Mouse (Mus musculus): ENCODE data around the gene Fut8. TPM values are rescaled to one million over a fixed set of nuclear protein-coding genes. Genes with fewer than 3 reads are reported as not detected.
A peak's percentile ranks its signal among the peaks of the same experiment; 100 is the strongest.

The Fut8 gene
- 41.2 and 46.0 TPM in 2 replicates for total RNA-seq (2021)
- long read RNA-seq, experiment 1, transcript Fut8-201 (12 exons, 3,358 nt) = major isoform, 15 of 24 reads
- long read RNA-seq, experiment 1, partial matches to known transcripts = 1 of 24 reads
- long read RNA-seq, experiment 1, other reads (novel, unspliced or antisense) = 8 of 24 reads
- long read RNA-seq, experiment 2, transcript Fut8-201 (12 exons, 3,358 nt) = major isoform, 9 of 17 reads
- long read RNA-seq, experiment 2, partial matches to known transcripts = 3 of 17 reads
- long read RNA-seq, experiment 2, other reads (novel, unspliced or antisense) = 4 of 17 reads

- peak; percentile 96 for DNase-seq
Measured at GRCm38 (mm10) chr12:77237950-77238530, at the start of gene Fut8. Gene Fut8, plus strand, starts transcription at chr12:77238125.

DNA sequence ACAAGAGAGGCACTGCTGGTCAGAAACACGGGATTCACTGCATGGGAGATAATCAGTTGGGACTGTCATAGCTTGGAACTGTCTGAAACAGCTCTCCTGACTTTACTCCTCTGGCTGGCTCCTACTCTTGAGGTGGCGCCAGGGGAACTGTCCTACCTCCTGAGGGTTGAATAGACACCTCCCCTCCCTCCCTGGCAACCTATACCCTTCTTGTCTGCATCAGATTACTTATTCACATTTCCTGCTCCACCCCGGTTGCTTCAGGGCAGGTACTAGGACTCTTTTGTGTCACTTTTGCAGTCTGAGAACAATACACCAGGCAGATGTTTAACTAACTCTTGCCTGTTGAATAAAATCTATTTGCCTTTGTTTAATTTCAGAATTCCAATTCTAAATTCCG is 48.8 kb upstream of the Fut8 start:
- DNase-seq = no peak

DNA sequence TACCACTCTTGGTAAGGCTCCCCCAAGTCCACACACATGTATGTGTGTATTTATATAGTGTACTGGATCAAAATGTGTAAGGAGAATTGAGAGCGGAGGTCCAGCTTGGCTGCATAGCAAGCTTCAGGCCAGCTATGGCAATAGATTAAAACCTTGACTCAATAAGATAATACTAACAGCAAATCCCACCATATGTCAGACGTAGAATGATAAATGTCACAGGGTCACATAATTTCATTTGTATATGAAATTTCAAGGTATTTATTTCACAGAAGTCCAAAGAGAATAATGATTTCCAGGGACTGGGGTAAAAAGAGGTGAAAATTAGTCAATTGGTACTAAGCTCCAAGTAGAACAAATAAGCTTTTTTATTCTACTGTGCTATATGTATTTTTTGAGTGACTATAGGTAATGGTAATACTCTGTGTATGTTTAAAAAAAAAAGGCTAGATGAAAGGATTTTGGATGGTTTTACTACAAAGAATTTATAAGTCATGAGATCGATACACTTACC is 47.9 kb upstream of the Fut8 start:
- DNase-seq = no peak

DNA sequence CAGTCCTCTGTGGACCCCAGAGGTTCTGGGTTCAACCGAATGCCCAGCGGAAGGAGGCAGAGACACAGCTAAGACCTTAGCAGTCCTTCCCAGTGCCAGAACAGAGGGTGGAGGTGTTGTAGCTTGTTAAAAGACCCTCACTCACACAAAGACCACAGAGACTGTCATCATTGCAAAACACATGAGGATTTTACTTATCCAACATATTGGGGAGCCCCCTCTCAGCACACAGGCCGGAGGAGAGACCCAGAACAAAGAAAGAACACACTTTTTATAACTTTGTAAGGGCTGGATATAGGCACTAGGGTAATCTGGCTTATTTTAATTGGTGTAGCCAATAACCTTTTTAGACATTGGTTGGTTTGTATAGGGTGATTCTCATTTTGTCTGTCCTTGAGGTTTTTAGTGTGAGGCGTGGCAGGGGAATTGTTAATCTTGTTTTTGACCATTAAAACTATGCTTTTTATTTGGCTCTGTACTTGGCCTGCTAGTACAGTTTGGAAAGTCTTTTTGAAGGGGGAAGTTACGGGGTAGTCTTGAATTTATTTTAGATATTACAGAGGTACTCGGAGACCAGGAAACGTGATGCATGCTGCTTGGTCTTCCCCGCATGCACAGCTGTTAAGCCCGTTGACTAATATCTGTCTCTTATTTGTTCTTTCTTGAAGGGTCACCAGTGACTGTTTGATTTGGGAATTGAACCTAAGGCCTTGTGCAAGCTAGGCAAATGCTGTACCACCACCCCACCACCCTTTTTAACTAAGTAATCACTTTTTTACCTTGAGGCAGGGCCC is 46.2 kb upstream of the Fut8 start:
- DNase-seq = no peak

DNA sequence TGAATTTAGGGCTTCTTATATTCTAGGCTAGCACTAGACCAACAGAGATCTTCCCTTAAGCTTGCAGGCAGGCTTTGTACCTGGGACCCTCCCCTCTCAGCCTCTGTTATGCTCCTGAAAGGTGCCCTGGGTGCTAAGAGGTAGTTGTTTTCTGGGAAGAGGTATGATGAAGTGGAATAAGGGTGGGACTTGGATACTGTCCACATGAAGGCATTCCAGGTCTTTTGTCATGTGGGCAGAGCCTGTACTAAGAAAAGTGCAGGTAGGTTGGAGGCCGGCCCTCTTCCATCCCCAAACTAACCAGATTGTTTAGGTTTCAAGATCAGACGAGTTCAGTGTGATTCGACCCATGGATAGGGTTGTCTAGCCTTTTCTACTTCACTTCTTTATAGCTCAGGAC is 45.2 kb upstream of the Fut8 start:
- DNase-seq = no peak

DNA sequence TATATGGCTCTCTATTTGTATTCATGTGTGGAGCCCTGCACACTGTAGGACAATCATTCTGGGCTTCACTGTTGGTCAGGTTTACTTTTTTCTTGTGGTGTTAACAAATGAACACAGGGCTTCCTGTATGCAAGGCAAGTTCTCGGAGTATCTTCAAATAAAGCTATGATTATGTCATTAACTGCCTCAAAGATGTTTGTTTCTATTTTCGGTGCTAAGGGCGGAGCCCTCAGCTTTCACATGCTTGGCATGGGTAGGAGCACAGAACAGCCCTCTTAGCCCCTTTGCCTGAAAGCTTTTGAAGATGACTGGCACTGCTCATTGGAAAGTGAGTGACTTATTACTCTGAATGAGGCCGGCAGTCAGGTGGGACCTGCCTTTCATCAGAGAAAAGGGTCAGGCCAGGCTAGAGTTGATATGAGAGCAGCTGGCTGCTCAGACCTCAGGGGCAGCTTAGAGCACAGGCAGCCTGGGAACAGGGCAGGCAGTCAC is 44.7 kb upstream of the Fut8 start:
- DNase-seq = no peak

DNA sequence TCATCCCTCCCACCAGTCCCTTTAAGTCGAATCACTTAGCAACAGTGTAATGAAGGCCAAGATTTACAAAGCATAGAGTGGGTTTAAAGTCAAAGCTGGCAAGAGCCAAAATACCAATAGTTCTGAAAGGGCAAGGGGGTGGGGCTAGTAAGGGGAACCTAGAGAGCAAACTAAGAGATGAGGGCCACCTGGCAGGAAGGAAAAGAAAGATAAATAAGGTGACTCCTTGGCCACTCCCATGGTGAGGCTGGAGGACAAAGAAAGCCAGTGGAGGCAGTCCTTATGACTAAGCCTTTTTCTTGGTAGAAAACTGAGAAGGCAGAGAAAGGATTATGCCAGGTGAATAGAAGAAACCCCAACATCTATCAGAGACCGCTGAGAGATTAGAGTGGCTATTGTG is 42.9 kb upstream of the Fut8 start:
- DNase-seq = no peak

- DNase-seq = no peak
Measured at GRCm38 (mm10) chr12:77196529-77197095, 41.3 kb upstream of the Fut8 start.

GRCm38 (mm10) chr12:77197121-77197599 is 40.8 kb upstream of the Fut8 start:
- peak; percentile 38 for DNase-seq

GRCm38 (mm10) chr12:77198253-77198652 is 39.7 kb upstream of the Fut8 start:
- DNase-seq = no peak

- DNase-seq = no peak
Measured at GRCm38 (mm10) chr12:77201461-77202143, 36.3 kb upstream of the Fut8 start.

DNA sequence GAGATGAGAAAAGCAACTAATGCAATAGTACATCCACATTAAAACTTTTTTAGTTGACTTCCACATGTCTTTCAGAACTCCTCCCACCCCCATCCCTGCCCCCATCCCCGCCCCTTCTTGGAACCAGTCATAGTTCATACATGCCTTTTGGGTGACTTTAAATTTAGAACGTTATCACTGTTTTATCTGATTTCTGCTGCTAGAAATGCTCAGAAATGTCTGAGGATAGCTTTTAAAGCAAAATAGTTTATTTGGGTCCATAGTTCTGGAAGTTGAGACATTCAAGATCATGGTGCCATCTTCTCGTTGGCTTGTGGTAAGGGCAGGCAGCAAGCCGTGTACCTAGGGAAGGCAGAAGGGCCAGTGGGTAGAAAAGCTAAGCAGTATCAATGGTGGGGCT is 34.8 kb upstream of the Fut8 start:
- DNase-seq = no peak

DNA sequence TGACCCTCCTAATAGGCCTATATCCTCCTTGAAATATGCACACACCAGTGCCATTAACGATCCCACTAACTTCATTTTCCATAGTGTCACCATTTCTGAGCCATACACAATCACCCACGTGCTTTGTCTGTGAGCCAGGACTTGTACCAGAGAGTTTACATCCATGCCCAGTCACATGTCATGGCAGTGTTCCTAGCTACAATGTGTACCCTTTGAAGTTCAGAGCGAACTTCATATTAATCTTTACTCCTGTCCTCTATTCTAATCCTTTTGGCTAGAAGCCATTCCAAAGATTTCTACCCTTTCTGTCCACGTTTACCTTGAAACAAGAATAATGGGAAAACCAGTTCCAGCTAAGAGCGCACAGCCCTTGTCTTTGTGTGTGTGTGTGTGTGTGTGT is 31.1 kb upstream of the Fut8 start:
- peak; percentile 56 for DNase-seq

- DNase-seq = no peak
Measured at GRCm38 (mm10) chr12:77208056-77208455, 29.9 kb upstream of the Fut8 start.

DNA sequence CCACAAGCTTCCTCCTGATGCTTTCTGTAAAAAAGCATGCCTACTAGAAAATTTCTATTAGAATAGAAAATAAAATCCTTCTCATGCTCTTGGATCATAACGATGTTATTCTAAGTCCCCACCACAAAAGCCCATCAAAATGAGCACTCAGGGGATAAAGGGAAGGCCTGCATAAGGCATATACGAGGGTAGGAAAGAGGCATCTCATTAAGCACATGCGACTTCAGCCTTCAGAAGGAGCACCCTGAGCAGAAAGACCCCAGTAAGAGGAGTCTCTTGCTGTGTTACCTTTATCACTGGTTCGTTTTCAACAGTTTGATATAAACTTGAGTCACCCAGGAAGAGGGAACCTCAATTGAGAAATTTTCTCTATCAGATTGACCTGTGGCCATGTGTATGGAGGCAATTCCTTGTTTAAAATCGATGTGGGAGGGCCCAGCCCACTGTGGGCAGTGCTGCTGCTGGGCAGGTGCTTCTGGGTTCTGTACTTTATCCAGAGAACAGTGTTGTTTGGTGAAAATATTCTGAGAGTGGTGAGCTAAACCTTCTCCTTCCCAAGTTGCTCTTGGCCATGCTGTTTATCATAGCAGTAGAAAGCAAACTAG is 29.2 kb upstream of the Fut8 start:
- DNase-seq = no peak

DNA sequence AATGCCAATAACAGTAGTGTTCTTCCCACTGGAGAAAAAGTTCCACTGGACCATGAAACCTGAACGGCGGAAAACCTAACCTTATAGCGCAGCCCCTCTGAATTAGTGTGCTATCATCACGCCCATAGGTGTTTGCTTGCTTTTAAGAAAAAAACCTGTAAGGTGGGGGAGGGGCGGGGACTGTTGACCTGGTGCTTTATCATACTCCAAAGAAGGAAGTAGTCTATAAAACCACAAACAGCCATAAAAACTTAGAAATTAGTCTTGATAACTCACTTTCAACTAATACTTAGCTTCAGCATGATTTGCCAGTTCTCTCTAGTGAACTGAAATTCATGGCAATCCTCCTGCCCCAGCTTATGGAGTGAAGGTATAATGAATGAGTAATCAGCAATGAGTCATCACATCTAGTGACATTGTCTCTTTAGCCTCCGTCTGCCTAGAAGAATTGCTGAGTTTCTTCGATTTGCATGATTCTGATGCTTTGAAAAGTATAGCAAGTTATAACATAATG is 26.2 kb upstream of the Fut8 start:
- no peak for DNase-seq

DNA sequence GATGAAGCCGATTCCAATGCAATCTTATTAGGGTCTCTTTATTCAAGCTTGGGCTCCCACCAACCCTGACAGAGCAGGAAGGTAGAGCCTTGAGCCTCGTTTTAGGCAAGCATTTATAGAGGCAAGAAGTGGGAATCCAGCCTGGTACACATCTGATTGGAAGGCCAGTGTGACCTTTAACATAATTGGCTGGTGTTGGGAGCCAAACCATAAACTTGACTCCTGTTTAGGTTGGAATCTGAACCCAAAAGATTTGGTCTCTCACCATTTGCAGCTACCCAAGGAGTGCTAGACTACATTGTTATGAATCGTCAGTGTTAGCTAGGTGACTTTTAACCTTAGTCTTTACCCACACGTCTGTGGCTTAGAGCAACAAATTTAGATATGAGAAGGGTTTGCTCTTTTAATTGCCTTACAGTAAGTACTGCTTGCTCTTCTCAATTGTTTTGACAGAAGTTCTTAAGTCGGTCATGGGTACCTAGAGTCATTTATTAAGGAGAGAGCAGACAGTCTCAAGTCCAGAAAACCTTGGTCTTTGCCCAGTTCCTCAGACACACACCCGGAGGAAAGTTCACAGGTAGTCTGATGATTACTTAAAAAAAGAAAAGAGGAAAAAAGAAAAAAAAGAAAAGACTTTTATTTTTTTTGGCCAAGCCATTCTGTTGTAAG is 23.9 kb upstream of the Fut8 start:
- DNase-seq = no peak

DNA sequence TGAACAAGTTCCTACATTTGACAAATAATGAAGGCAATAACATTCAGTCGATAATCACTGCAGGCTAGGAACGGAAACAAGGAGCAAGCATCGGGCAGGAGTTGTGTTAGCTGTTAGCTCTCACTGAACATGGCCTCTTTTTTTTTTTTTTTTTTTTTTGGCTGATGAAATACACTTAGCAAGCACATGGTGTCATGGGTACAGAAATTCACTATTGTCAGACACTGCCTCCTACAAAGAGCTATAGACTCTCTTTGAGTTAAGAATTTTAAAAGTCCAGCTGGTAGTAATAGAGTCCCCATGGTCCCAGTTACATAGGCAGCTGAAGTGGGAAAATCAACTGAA is 23.4 kb upstream of the Fut8 start:
- no peak for DNase-seq

- peak; percentile 44 for DNase-seq
Measured at GRCm38 (mm10) chr12:77216511-77217192, 21.3 kb upstream of the Fut8 start.

DNA sequence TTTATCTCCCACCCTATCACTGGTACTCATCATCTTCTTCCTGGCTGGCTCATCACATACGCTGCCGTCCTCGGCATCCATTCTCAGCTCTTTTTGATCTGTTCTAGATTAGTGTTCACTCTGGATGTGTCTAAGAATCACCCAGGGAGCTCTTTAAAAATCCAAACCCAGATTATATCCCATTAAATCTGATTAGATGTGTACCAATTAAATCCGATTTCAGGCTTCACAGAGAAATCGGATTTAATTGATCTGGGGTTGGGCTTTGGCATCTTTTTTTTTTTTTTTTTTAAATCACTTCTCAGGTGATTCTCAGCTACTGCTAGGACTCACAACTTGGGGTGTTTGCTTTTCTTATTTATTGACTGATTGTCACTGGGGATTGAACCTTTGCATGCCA is 17.3 kb upstream of the Fut8 start:
- no peak for DNase-seq
